Mouse (Mus musculus): ENCODE data around the gene Scd1. TPM values are rescaled to one million over a fixed set of nuclear protein-coding genes. Genes with fewer than 3 reads are reported as not detected.

Scd1 gene
- 315 TPM for polyA plus RNA-seq (2015; fragmentation: Illumina TruSeq; extraction: RNeasy Lipid Tissue Mini Kit (QIAGEN cat#74804); ENCODE audit: insufficient read depth, low replicate concordance)

DNA sequence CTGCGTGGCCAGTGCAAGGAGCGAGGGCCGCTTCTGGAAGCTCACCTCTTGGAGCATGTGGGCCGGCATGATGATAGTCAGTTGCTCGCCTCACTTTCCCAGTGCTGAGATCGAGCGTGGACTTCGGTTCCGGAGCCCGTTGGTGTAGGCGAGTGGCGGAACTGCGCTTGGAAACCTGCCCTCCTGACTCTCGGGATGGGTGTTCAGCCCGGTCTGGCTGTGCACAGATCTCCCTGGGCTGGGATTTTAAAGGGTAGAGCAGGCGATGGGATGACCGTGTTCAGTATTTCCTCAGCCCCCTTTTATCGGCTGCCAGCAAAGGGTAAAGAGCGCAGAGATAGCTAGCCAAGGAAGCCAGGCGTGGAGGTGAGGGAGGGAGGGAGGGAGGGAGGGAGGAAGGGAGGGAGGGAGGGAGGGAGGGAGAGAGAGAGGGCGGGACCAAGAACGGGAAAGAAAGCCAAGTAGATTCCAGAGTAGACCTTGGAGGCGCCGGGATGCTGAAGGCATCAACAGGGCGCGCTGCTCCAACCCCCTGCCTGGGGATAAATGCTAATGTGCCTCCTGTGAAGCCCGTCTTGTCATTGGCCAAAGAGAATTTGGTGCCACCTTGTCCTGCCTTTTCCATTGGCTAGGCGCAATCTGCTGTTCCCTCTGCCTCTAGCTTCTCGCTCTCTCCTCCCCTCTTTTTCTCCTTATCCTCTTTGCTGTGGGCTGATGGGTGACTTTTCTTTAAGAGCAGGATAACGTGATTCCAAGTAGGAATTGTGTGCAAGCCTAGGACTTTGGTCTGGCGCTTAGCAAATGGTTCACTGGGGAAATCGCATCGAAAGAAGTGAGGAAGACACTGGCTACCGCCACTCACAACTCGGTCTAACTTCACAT, at the start of gene Scd1:
TSS of gene Scd1 (minus strand) at position 539 of the 882 bp plus-strand sequence.

Other genes starting within 250 kb of the Scd1 start
- gene Pkd2l1, start 215.4 kb downstream of the Scd1 start, polyA plus RNA-seq (2015; fragmentation: Illumina TruSeq; extraction: RNeasy Lipid Tissue Mini Kit (QIAGEN cat#74804); ENCODE audit: insufficient read depth, low replicate concordance) = not detected
- not detected for gene Scd3, start 204.6 kb downstream of the Scd1 start, polyA plus RNA-seq (2015; fragmentation: Illumina TruSeq; extraction: RNeasy Lipid Tissue Mini Kit (QIAGEN cat#74804); ENCODE audit: insufficient read depth, low replicate concordance)
- gene Scd2, start 114.2 kb downstream of the Scd1 start, polyA plus RNA-seq (2015; fragmentation: Illumina TruSeq; extraction: RNeasy Lipid Tissue Mini Kit (QIAGEN cat#74804); ENCODE audit: insufficient read depth, low replicate concordance) = 60.4 TPM
- gene Scd4, start 74.8 kb downstream of the Scd1 start, polyA plus RNA-seq (2015; fragmentation: Illumina TruSeq; extraction: RNeasy Lipid Tissue Mini Kit (QIAGEN cat#74804); ENCODE audit: insufficient read depth, low replicate concordance) = 1.0 TPM
- gene Wnt8b, start 85.6 kb upstream of the Scd1 start, polyA plus RNA-seq (2015; fragmentation: Illumina TruSeq; extraction: RNeasy Lipid Tissue Mini Kit (QIAGEN cat#74804); ENCODE audit: insufficient read depth, low replicate concordance) = not detected
- gene Sec31b, start 138.0 kb upstream of the Scd1 start, polyA plus RNA-seq (2015; fragmentation: Illumina TruSeq; extraction: RNeasy Lipid Tissue Mini Kit (QIAGEN cat#74804); ENCODE audit: insufficient read depth, low replicate concordance) = 1.5 TPM
- gene Gm20538, start 145.0 kb upstream of the Scd1 start, polyA plus RNA-seq (2015; fragmentation: Illumina TruSeq; extraction: RNeasy Lipid Tissue Mini Kit (QIAGEN cat#74804); ENCODE audit: insufficient read depth, low replicate concordance) = 7.2 TPM
- gene Ndufb8, start 147.6 kb upstream of the Scd1 start, polyA plus RNA-seq (2015; fragmentation: Illumina TruSeq; extraction: RNeasy Lipid Tissue Mini Kit (QIAGEN cat#74804); ENCODE audit: insufficient read depth, low replicate concordance) = 136 TPM
- 30.9 TPM for gene Hif1an, start 155.0 kb upstream of the Scd1 start, polyA plus RNA-seq (2015; fragmentation: Illumina TruSeq; extraction: RNeasy Lipid Tissue Mini Kit (QIAGEN cat#74804); ENCODE audit: insufficient read depth, low replicate concordance)

All from spleen, adult 10 weeks (tissue).